Mouse (Mus musculus) heart, adult 2 months (tissue): ENCODE results near the gene Tjp3.

Source experiments
- CTCF ChIP-seq: fragments of 200-600 bp; IDR thresholded peaks from 2 replicates; pipeline ENCODE4 v1.8.1; 2022; ENCODE audit warnings: antibody characterized with exemption, mild to moderate bottlenecking, moderate library complexity
- POLR2A ChIP-seq: fragments of 200-500 bp; IDR thresholded peaks from 2 replicates; pipeline ENCODE4 v1.6.1; 2011; ENCODE audit warnings: mild to moderate bottlenecking, low read depth, low read length, control low read depth; ENCODE audit not compliant: insufficient read depth

- TF ChIP-seq POLR2A (no peak), CTCF (no peak)
Observed at GRCm38 (mm10) chr10:81293334-81294030, 2.1 kb upstream of the Tjp3 start.
